Mouse (Mus musculus): ENCODE measurements at regions not wholly inside any gene's neighbourhood (a gene's known extent, or its start where the extent isn't known, plus 50 kb on each side); places are given as distances from the start of the nearest gene placed in this dataset.
A peak's percentile ranks its signal among the peaks of the same experiment; 100 is the strongest.
"Not testable (repeated sequence)": the region's sequence is repeated elsewhere in the genome, so short reads cannot be mapped to it uniquely, and the experiment has no call there.

DNA sequence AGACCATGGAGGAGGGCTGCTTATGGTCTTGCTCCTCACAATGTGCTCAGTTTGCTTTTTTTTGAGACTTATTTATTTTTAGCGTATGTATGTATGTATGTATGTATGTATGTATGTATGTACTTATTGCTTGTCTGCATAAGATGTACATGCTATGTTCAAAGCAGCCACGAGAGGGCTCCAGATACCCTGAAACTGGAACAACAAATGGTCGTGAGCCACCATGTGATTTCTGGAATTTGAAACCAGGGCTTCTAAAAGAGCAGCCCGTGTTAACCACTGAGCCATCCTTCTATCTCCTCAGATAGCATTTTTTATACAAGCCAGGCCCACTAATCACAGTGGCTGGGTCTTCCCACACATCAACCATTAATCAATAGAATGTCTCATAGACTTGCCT, 611.2 kb downstream of the 5730507C01Rik start:
- no peak for DNase-seq (ENCODE audit: low read depth in 2 of 2, low spot score in 2 of 2)

DNA sequence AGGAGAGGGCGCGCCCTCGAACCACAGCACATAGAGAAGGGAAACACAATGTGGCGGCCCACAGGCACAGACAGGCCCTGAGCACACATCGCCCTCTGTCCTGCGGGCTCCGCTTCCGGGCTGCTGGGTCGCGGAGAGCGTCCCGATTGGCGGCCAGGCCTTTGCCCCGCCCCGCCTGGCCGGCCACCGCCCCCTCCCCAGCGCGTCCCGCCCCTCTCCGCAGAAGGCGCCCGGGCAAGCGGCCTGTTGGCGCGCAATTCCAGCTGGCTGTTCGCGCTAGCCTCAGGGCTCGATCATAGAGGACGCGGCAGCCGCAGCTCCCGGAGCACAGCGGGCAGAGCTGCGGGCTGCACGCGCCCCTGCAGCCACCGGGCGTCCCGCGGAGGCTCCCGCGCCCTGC, 661.3 kb downstream of the 5730507C01Rik start:
- DNase-seq (ENCODE audit: low read depth in 2 of 2, low spot score in 2 of 2): no peak

DNA sequence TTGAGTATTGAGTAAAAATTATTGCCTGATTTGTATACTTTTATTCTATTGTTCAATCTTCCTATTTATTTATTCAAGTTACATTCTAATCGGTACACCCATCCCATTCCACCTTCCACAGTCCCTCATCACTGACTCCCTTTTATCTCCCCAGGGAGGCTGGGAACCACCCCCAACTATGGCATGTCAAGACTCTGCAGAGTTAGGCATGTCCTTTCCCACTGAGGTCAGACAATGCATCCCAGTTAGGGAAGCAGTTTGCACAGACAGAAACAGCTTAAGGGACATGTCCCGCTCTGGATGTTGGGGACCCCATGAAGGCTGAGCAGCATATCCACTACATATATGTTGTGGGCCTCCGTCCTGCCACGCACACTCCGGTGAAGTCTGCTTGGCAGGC, 678.1 kb downstream of the 5730507C01Rik start:
- no peak for DNase-seq (ENCODE audit: low read depth in 2 of 2, low spot score in 2 of 2)

DNA sequence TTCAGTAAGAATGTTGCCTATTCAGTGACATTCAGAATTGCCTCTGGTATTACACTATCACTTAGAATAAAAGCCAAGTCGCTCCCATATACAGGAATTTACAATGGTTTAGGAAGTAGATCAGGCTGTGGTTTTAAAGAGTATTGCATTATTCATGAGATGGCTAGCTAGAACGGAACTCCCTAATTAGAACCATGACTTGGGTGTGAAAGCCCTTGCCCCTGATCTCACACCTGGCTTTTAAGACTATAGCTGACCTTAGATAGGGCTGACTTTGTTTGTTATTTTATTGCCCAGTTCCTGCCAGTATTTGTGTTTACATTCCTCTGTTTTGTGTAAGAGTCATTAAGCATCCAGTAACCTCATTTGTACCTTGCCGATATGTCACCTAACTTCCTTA, 678.7 kb downstream of the 5730507C01Rik start:
- DNase-seq (ENCODE audit: low read depth in 2 of 2, low spot score in 2 of 2): not testable (repeated sequence)

DNA sequence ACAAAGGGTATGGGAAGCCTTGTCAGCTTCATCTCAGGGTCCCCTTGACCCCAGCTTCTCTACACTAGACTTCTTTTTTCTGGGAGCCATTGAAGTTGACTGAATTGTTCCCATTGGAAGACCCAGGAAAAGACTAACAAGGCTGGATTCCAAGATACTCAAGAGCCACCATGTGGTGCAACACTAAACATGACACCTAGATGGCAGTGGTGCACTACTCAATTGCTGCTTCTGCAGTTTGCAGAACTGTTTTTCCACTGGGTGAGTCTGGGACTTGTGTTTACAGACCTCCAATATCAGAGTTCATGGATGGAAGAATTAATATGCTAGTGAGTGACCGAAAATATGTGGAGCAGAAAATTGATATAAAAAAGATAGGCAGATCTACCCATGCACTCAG, 709.7 kb downstream of the 5730507C01Rik start:
- not testable (repeated sequence) for DNase-seq (ENCODE audit: low read depth in 2 of 2, low spot score in 2 of 2)

DNA sequence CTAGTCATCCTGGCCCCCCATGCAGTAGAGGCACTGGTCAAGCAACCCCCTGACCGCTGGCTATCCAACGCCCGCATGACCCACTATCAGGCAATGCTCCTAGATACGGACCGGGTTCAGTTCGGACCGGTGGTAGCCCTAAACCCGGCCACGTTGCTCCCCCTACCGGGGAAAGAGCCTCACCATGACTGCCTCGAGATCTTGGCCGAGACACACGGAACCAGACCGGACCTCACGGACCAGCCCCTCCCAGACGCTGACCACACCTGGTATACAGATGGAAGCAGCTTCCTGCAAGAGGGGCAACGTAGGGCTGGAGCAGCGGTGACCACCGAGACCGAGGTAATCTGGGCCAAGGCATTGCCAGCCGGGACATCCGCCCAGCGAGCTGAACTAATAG, 707.6 kb upstream of the Gm21863 start:
- DNase-seq (ENCODE audit: low read depth in 2 of 2, low spot score in 2 of 2): not testable (repeated sequence)

DNA sequence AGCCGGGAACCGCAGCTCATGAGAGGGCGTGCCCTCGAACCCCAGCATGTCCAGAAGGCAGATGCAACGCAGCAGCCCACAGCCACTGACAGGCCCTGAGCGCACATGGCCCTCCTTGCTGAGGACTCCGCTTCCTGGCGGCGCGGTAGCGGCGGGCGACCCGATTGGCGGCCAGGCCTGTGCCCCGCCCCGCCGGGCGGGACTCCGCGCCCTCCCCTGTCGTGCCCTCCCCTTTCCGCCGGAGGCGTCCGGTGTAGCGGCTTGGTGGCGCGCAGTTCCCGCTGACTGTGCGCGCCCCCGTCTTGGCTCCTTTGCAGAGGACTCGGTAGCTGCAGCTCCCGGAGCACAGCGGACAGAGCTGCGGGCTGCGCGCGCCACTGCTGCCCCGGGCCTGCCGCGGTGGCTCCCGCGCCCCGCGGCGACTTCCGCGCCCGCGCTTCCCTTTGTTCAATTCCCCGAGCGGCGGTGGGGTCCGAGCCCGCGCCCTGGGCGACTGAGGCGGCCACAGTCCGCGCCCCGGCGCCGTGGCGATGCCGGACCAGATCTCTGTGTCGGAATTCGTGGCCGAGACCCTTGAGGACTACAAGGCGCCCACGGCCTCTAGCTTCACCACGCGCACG, 665.9 kb upstream of the Gm21863 start:
- DNase-seq (ENCODE audit: low read depth in 2 of 2, low spot score in 2 of 2): peak; percentile 8 to 15

DNA sequence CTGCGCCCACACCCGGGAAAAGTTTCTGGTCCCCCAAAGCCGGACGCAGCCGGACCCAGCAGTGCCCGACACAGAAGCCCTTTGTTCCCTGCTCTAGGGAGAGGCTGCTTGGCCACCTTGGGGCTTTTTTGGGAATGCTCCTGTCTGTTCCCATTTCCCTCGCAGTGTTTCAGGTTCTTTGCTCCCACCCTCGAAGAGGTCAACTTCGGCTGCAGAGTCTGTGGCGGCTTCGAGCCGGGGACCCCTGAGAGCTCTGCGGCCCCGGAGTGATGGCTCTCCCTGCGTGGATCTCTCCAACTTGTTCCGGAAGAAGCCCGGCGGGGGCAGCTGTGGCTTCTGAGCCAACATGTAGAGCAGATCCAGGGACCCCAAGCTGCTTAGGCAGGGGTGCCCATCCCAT, 665.3 kb upstream of the Gm21863 start:
- not testable (repeated sequence) for DNase-seq (ENCODE audit: low read depth in 2 of 2, low spot score in 2 of 2)

DNA sequence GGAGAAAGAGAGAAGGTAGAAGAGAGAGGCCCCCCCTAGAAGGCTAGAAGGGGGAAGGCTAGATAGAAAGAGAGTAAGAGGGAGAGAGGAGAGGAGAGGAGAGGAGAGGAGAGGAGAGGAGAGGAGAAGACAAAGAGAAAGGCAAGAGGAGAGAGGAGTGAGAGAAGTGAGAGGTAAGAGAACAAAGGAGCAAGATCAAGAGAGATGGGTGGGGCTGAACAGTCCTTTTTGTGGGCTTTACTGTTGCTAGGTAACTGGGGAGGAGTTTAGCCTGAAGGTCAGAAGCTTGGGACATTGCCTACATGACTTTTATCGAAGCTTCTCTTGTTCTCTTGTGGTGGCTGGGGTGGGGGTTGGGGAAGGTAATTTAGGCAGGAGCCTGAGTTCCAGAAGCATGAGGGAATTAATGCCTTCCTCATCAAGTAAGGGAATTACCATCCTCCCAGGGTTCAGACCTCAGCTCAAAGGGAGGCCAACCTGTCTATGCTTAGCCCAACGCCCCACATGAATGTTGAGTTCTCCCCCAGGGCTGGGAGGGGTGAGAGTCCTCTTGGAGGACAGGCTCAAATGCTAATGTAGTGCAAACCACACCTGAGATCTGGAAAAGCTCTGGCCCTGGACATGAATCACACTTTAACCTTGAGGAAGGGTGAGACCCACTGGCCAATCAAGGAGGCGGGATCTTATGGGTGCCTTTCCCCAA, 662.1 kb upstream of the Gm21863 start:
- DNase-seq (ENCODE audit: low read depth in 2 of 2, low spot score in 2 of 2): not testable (repeated sequence)

All from CD8-positive naive resting alpha-beta T cell, adult 2 months (primary cell).